In the genomic region with DNA sequence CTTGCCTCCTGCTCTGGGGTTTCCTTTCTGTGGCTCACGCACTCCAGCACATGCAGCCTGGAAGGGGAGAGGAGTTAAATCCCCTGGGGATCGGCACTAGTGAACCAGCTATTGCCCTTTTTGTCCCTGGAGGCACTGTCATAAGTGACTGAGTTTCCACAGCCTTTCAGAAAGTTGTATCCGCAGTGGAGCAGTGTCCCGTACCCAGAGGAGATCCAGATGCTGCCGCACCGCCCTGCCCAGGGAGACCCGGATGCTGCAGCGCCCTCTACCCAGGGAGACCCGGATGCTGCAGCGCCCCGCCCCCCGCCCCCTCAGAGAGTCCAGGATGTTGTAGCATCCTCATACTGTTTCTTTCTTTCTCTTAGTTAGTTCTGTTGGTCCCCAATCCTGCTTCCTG, we compare ENCODE assay signal across 7 mouse cellular contexts. TPM values are rescaled to one million over a fixed set of nuclear protein-coding genes. Genes with fewer than 3 reads are reported as not detected.
DNase-seq lines count a peak whose midpoint lies in the region; ATAC-seq lines count a peak whose summit lies in the region.

No protein-coding gene starts in this region.

- H3K4me1 ChIP-seq in embryonic facial prominence, embryonic 15.5 days: no peaks in the 10 kb centered on the region
- no peaks in the 10 kb centered on the region for H3K4me1 ChIP-seq in hindbrain, embryonic 16.5 days (ENCODE audit: control insufficient read depth, insufficient read depth, low read depth, low read length)
- H3K4me1 ChIP-seq in midbrain, embryonic 15.5 days: no peaks in the 10 kb centered on the region

- peak; percentile 60; the same call in 1 of the 2 replicates for ATAC-seq in embryonic facial prominence, embryonic 15.5 days (ENCODE audit: insufficient number of reproducible peaks, low FRiP score, low TSS enrichment, low read depth)
- no peak for ATAC-seq in hindbrain, embryonic 16.5 days
- ATAC-seq in midbrain, embryonic 15.5 days (replicated peaks): no peak

- 10% methylated on average over 12 of the region's 12 CpGs for WGBS in embryonic facial prominence, embryonic 15.5 days
- 25% methylated on average over 12 of the region's 12 CpGs for WGBS in hindbrain, embryonic 16.5 days
- 20% methylated on average over 12 of the region's 12 CpGs for WGBS in midbrain, embryonic 15.5 days

- no peak overlapping the region; the same call in 1 of the 2 replicates for H3K4me3 ChIP-seq in embryonic facial prominence, embryonic 15.5 days (replicated peaks)
- H3K4me3 ChIP-seq in hindbrain, embryonic 16.5 days (ENCODE audit: low read length): no peak overlapping the region
- H3K4me3 ChIP-seq in midbrain, embryonic 15.5 days: no peak overlapping the region

- H3K9ac ChIP-seq in embryonic facial prominence, embryonic 15.5 days: no peak overlapping the region
- no peak overlapping the region; the same call in 1 of the 2 replicates for H3K9ac ChIP-seq in hindbrain, embryonic 16.5 days (ENCODE audit: low read depth, low read length)
- H3K9ac ChIP-seq in midbrain, embryonic 15.5 days: no peak overlapping the region

- no peaks in the 10 kb centered on the region for H3K27me3 ChIP-seq in embryonic facial prominence, embryonic 15.5 days
- no peaks in the 10 kb centered on the region for H3K27me3 ChIP-seq in hindbrain, embryonic 16.5 days (replicated peaks; ENCODE audit: control insufficient read depth, insufficient read depth, low read length)
- H3K27me3 ChIP-seq in midbrain, embryonic 15.5 days (replicated peaks): no peaks in the 10 kb centered on the region

- H3K36me3 ChIP-seq in embryonic facial prominence, embryonic 15.5 days: no peaks in the 10 kb centered on the region
- no peaks in the 10 kb centered on the region for H3K36me3 ChIP-seq in hindbrain, embryonic 16.5 days (ENCODE audit: control insufficient read depth, insufficient read depth, low read length)
- H3K36me3 ChIP-seq in midbrain, embryonic 15.5 days (replicated peaks): no peaks in the 10 kb centered on the region

- H3K4me2 ChIP-seq in embryonic facial prominence, embryonic 15.5 days (replicated peaks): peak overlapping the region; percentile 32
- peak overlapping the region; percentile 40 for H3K4me2 ChIP-seq in hindbrain, embryonic 16.5 days (ENCODE audit: low read length)
- H3K4me2 ChIP-seq in midbrain, embryonic 15.5 days: peak overlapping the region; percentile 21

- no peak overlapping the region for H3K27ac ChIP-seq in embryonic facial prominence, embryonic 15.5 days (replicated peaks)
- H3K27ac ChIP-seq in hindbrain, embryonic 16.5 days (ENCODE audit: low read depth, low read length): no peak overlapping the region
- no peak overlapping the region for H3K27ac ChIP-seq in midbrain, embryonic 15.5 days

- H3K9me3 ChIP-seq in embryonic facial prominence, embryonic 15.5 days (replicated peaks): no peaks in the 10 kb centered on the region
- no peaks in the 10 kb centered on the region for H3K9me3 ChIP-seq in hindbrain, embryonic 16.5 days (ENCODE audit: control insufficient read depth, low read length)
- no peaks in the 10 kb centered on the region for H3K9me3 ChIP-seq in midbrain, embryonic 15.5 days

- DNase-seq in brain, adult 2 months (ENCODE audit: low read depth, low spot score): peak; percentile 25
- DNase-seq in gastrocnemius, postnatal 10 days: no peak
- DNase-seq in gastrocnemius, adult 8-10 months (ENCODE audit: low spot score in 2 of 2): no peak
- DNase-seq in right cerebral cortex, postnatal 36 days (ENCODE audit: low spot score in 2 of 2): no peak

RNA-seq across cellular contexts. Expression of gene Susd1, which starts 56.3 kb away (rescaled TPM):
- polyA plus RNA-seq in embryonic facial prominence, embryonic 15.5 days (2015; fragmentation: Nextera tagmentation; extraction: Ambion mirVana): 3.7 and 4.4 TPM in 2 replicates
- 2.1 and 2.2 TPM in 2 replicates for polyA plus RNA-seq in hindbrain, embryonic 16.5 days (2015; fragmentation: Nextera tagmentation; extraction: Ambion mirVana)
- 0.96 and 1.1 TPM in 2 replicates for polyA plus RNA-seq in midbrain, embryonic 15.5 days (2015; fragmentation: Nextera tagmentation; extraction: Ambion mirVana)
- total RNA-seq in gastrocnemius, postnatal 10 days (2021): 1 to 10 TPM; 1.5 to 1.6 TPM
- total RNA-seq in gastrocnemius, adult 8-10 months (2022): under 1 TPM in 2 of 4 experiments, not detected in 2; 0.13 to 0.40 TPM
